Mouse (Mus musculus) limb, embryonic 14.5 days (tissue): ENCODE measurements around the gene Olfr1028. TPM values are rescaled to one million over a fixed set of nuclear protein-coding genes. Genes with fewer than 3 reads are reported as not detected.

ENCODE experiments used
- ATAC-seq: fragments of 200-750 bp; cut with Nextera tagmentation; 2 replicates; pipeline ENCODE4 v1.8.0; 2017; ENCODE audit warnings: low read depth, moderate number of reproducible peaks, moderate TSS enrichment; ENCODE audit not compliant: low FRiP score
- DNase-seq: peaks from one replicate; pipeline ENCODE4 v3.0.0-alpha.2; 2015; ENCODE audit warnings: low spot score
- H3K27ac ChIP-seq: fragments of 300-500 bp; sonication (generic); replicated peaks from 2 replicates; pipeline ENCODE4 v1.5.1; 2014; ENCODE audit warnings: low read depth, mild to moderate bottlenecking, low read length, moderate library complexity, mixed read lengths
- H3K27me3 ChIP-seq: fragments of 300-500 bp; sonication (generic); 2 replicates; pipeline ENCODE4 v1.6.1; 2014; ENCODE audit warnings: low read length, mixed read lengths; ENCODE audit not compliant: control insufficient read depth, insufficient read depth
- H3K36me3 ChIP-seq: fragments of 300-500 bp; sonication (generic); 2 replicates; pipeline ENCODE4 v1.6.1; 2014; ENCODE audit warnings: mild to moderate bottlenecking, low read length, moderate library complexity, mixed read lengths; ENCODE audit not compliant: control insufficient read depth, insufficient read depth
- H3K4me1 ChIP-seq: fragments of 300-500 bp; sonication (generic); 2 replicates; pipeline ENCODE4 v1.6.1; 2014; ENCODE audit warnings: antibody characterized with exemption, low read length, mixed read lengths; ENCODE audit not compliant: control insufficient read depth, insufficient read depth
- H3K4me2 ChIP-seq: fragments of 300-500 bp; sonication (generic); replicated peaks from 2 replicates; pipeline ENCODE4 v1.6.1; 2014; ENCODE audit warnings: low read depth, mild to moderate bottlenecking, low read length, moderate library complexity; ENCODE audit not compliant: severe bottlenecking
- H3K4me3 ChIP-seq: fragments of 300-500 bp; sonication (generic); replicated peaks from 2 replicates; pipeline ENCODE4 v1.5.1; 2014; ENCODE audit warnings: low read length
- H3K9ac ChIP-seq: fragments of 300-500 bp; sonication (generic); 2 replicates; pipeline ENCODE4 v1.6.1; 2014; ENCODE audit warnings: mild to moderate bottlenecking, low read depth, low read length, moderate library complexity; ENCODE audit not compliant: severe bottlenecking
- H3K9me3 ChIP-seq: fragments of 300-500 bp; sonication (generic); 2 replicates; pipeline ENCODE4 v1.6.1; 2016; ENCODE audit warnings: low read length; ENCODE audit not compliant: control insufficient read depth
- POLR2A ChIP-seq: fragments of 200-500 bp; IDR thresholded peaks from 2 replicates; pipeline ENCODE4 v1.8.0; 2012; ENCODE audit warnings: inconsistent platforms, mild to moderate bottlenecking, moderate library complexity, borderline replicate concordance; ENCODE audit not compliant: insufficient read depth, insufficient read length; ENCODE audit errors: extremely low read depth
- WGBS: fragments of 180-500 bp; shearing (Covaris S2); extraction: QIAGEN DNeasy Blood & Tissue Kit; methylation state at CpG from one replicate; pipeline ENCODE4 v1.1.7; 2014; 5-methylcytosine and 5-hydroxymethylcytosine counted together
- polyA plus RNA-seq, 2 experiments: library from polyadenylated mRNA; depleted of rRNA in 1 of 2; stranded (reverse) in 1 of 2; unstranded in 1 of 2; fragments of >200 nt; fragmentation: Nextera tagmentation in 1 of 2; extraction: Ambion mirVana in 1 of 2; gene quantifications; 2 replicates each; pipeline versions ENCODE4 v1.2.1 to v1.2.3; 2012 to 2014

Gene Olfr1028
- polyA plus RNA-seq (2012; rRNA removed): 0.01 TPM in 1 of 2 replicates, not detected in the other
- not detected in 2 replicates for polyA plus RNA-seq (2014; fragmentation: Nextera tagmentation; extraction: Ambion mirVana)

- H3K27ac ChIP-seq: no peak within 1 kb of the TSS
- no peak for DNase-seq
- H3K4me2 ChIP-seq: no peak within 1 kb of the TSS
- no peaks in the 10 kb centered on the region for H3K9me3 ChIP-seq
- H3K4me1 ChIP-seq: no peaks in the 10 kb centered on the region
- TF ChIP-seq POLR2A: no peak
- H3K27me3 ChIP-seq: no peaks in the 10 kb centered on the region
- H3K9ac ChIP-seq: no peak within 1 kb of the TSS
- ATAC-seq: no peak
- WGBS: 72% methylated on average over 1 of the region's 1 CpGs
- no peak within 1 kb of the TSS for H3K4me3 ChIP-seq
- no peaks in the 10 kb centered on the region for H3K36me3 ChIP-seq
Measured at GRCm38 (mm10) chr2:85950137-85950536, at the start of gene Olfr1028. Olfr1028 (plus strand) TSS chr2:85950437.

GRCm38 (mm10) chr2:85904952-85905351, 45.3 kb upstream of the Olfr1028 start, which contains the start of gene Olfr1024:
Olfr1024 (minus strand) TSS chr2:85905052.
- 76% methylated on average over 3 of the region's 3 CpGs for WGBS
- Histone ChIP-seq H3K4me2 (no peak within 1 kb of the TSS), H3K4me3 (no peak within 1 kb of the TSS), H3K27ac (no peak within 1 kb of the TSS), H3K9ac (no peak within 1 kb of the TSS), H3K4me1 (no peaks in the 10 kb centered on the region), H3K9me3 (no peaks in the 10 kb centered on the region), H3K36me3 (no peaks in the 10 kb centered on the region), H3K27me3 (no peaks in the 10 kb centered on the region)
- DNase-seq: no peak
- ATAC-seq: no peak
- TF ChIP-seq POLR2A: no peak

GRCm38 (mm10) chr2:85913197-85913596, 37.0 kb upstream of the Olfr1028 start:
- ATAC-seq (no peak), DNase-seq (no peak)
- H3K27ac ChIP-seq: no peak overlapping the region
- TF ChIP-seq POLR2A: no peak
- H3K36me3 ChIP-seq: no peaks in the 10 kb centered on the region
- no peak overlapping the region for H3K4me2 ChIP-seq
- no peak overlapping the region for H3K4me3 ChIP-seq
- no peaks in the 10 kb centered on the region for H3K9me3 ChIP-seq
- H3K4me1 ChIP-seq: no peaks in the 10 kb centered on the region
- no peaks in the 10 kb centered on the region for H3K27me3 ChIP-seq
- H3K9ac ChIP-seq: no peak overlapping the region

GRCm38 (mm10) chr2:85914893-85915292, 35.3 kb upstream of the Olfr1028 start, which contains the start of gene Olfr1025-ps1:
Olfr1025-ps1 (plus strand) TSS chr2:85915193.
- ATAC-seq (no peak), DNase-seq (no peak)
- Histone ChIP-seq H3K4me3 (no peak within 1 kb of the TSS), H3K4me1 (no peaks in the 10 kb centered on the region), H3K4me2 (no peak within 1 kb of the TSS), H3K9ac (no peak within 1 kb of the TSS), H3K27me3 (no peaks in the 10 kb centered on the region), H3K9me3 (no peaks in the 10 kb centered on the region), H3K27ac (no peak within 1 kb of the TSS), H3K36me3 (no peaks in the 10 kb centered on the region)
- WGBS: 56% methylated on average over 1 of the region's 1 CpGs
- TF ChIP-seq POLR2A: no peak

GRCm38 (mm10) chr2:85921258-85921657, 29.0 kb upstream of the Olfr1028 start, which contains the start of gene Olfr1026:
Olfr1026 (plus strand) TSS chr2:85921558.
- Histone ChIP-seq H3K27me3 (no peaks in the 10 kb centered on the region), H3K9ac (no peak within 1 kb of the TSS), H3K27ac (no peak within 1 kb of the TSS), H3K4me1 (no peaks in the 10 kb centered on the region), H3K4me2 (no peak within 1 kb of the TSS), H3K36me3 (no peaks in the 10 kb centered on the region), H3K9me3 (no peaks in the 10 kb centered on the region), H3K4me3 (no peak within 1 kb of the TSS)
- TF ChIP-seq POLR2A: no peak
- ATAC-seq: no peak
- DNase-seq: no peak
- 83% methylated on average over 3 of the region's 3 CpGs for WGBS
